Mouse (Mus musculus): ENCODE data around the gene Camta1.

- TF ChIP-seq CTCF (conservative IDR thresholded peaks at IDR 0.05; ENCODE audit: low read length) (no peak), NANOG (IDR thresholded peaks at IDR 0.05; ENCODE audit: borderline replicate concordance, low read length) (no peak)
These were observed 219.3 kb downstream of the Camta1 start for GRCm38 (mm10) chr4:151642418-151642817.
